ENCODE assay signal across 8 mouse cellular contexts in genomic region chrX:48462297-48462696, GRCm38 (mm10). TPM values are rescaled to one million over a fixed set of nuclear protein-coding genes. Genes with fewer than 3 reads are reported as not detected.
DNase-seq lines count a peak whose midpoint lies in the region; ATAC-seq and TF ChIP-seq lines count a peak whose summit lies in the region.

No protein-coding gene starts in this region.

- H3K4me1 ChIP-seq in kidney, postnatal 0 days (replicated peaks; ENCODE audit: insufficient read depth, low read length) = no peaks in the 10 kb centered on the region
- no peaks in the 10 kb centered on the region for H3K4me1 ChIP-seq in kidney, adult 2 months (ENCODE audit: control insufficient read depth, insufficient read depth, low read length)
- no peaks in the 10 kb centered on the region for H3K4me1 ChIP-seq in embryonic facial prominence, embryonic 12.5 days
- no peaks in the 10 kb centered on the region for H3K4me1 ChIP-seq in intestine, embryonic 16.5 days (ENCODE audit: control insufficient read depth, insufficient read depth, low read length)
- 0 out of 2 replicates have a peak, but pooled peaks cover 5% of the 10 kb centered on the region for H3K4me1 ChIP-seq in neural tube, embryonic 13.5 days (replicated peaks)

- H3K4me2 ChIP-seq in kidney, postnatal 0 days (ENCODE audit: low read length) = peak overlapping the region; percentile 61
- peak overlapping the region; percentile 56 for H3K4me2 ChIP-seq in embryonic facial prominence, embryonic 12.5 days (replicated peaks)
- peak overlapping the region; percentile 64 for H3K4me2 ChIP-seq in intestine, embryonic 16.5 days (ENCODE audit: low read depth, low read length)
- H3K4me2 ChIP-seq in neural tube, embryonic 13.5 days = peak overlapping the region; percentile 62

- H3K27ac ChIP-seq in kidney, postnatal 0 days = no peak overlapping the region
- no peak overlapping the region for H3K27ac ChIP-seq in kidney, adult 2 months (ENCODE audit: insufficient read depth, low read depth, low read length)
- no peak overlapping the region for H3K27ac ChIP-seq in embryonic facial prominence, embryonic 12.5 days
- H3K27ac ChIP-seq in intestine, embryonic 16.5 days (ENCODE audit: low read length) = no peak overlapping the region
- no peak overlapping the region for H3K27ac ChIP-seq in neural tube, embryonic 13.5 days (replicated peaks)

- no peak for TF ChIP-seq CTCF in kidney, postnatal 0 days (IDR thresholded peaks at IDR 0.05; ENCODE audit: low read depth)
- TF ChIP-seq CTCF in kidney, adult 2 months (conservative IDR thresholded peaks at IDR 0.05; ENCODE audit: insufficient read depth, insufficient read length, low read depth, low read length) = no peak

- H3K9ac ChIP-seq in kidney, postnatal 0 days (ENCODE audit: low read depth, low read length) = no peak overlapping the region
- no peak overlapping the region for H3K9ac ChIP-seq in embryonic facial prominence, embryonic 12.5 days
- peak overlapping the region; percentile 78 for H3K9ac ChIP-seq in intestine, embryonic 16.5 days (ENCODE audit: low read depth, low read length)
- no peak overlapping the region for H3K9ac ChIP-seq in neural tube, embryonic 13.5 days

- no peaks in the 10 kb centered on the region for H3K9me3 ChIP-seq in kidney, postnatal 0 days (replicated peaks; ENCODE audit: low read length)
- H3K9me3 ChIP-seq in embryonic facial prominence, embryonic 12.5 days = no peaks in the 10 kb centered on the region
- H3K9me3 ChIP-seq in intestine, embryonic 16.5 days (ENCODE audit: control insufficient read depth, low read length) = no peaks in the 10 kb centered on the region
- no peaks in the 10 kb centered on the region for H3K9me3 ChIP-seq in neural tube, embryonic 13.5 days

- H3K36me3 ChIP-seq in kidney, postnatal 0 days (ENCODE audit: insufficient read depth, low read length) = no peaks in the 10 kb centered on the region
- H3K36me3 ChIP-seq in kidney, adult 2 months (ENCODE audit: control insufficient read depth, insufficient read depth, low read length) = no peaks in the 10 kb centered on the region
- no peaks in the 10 kb centered on the region for H3K36me3 ChIP-seq in embryonic facial prominence, embryonic 12.5 days
- no peaks in the 10 kb centered on the region for H3K36me3 ChIP-seq in intestine, embryonic 16.5 days (ENCODE audit: control insufficient read depth, insufficient read depth, low read length)
- H3K36me3 ChIP-seq in neural tube, embryonic 13.5 days = no peaks in the 10 kb centered on the region

- no peak for TF ChIP-seq POLR2A in kidney, adult 2 months (IDR thresholded peaks at IDR 0.05; ENCODE audit: low read depth, low read length)

- no peaks in the 10 kb centered on the region for H3K27me3 ChIP-seq in kidney, postnatal 0 days (ENCODE audit: insufficient read depth, low read length)
- no peaks in the 10 kb centered on the region for H3K27me3 ChIP-seq in kidney, adult 2 months (replicated peaks; ENCODE audit: control insufficient read depth, insufficient read depth, low read length)
- H3K27me3 ChIP-seq in embryonic facial prominence, embryonic 12.5 days = no peaks in the 10 kb centered on the region
- H3K27me3 ChIP-seq in intestine, embryonic 16.5 days (replicated peaks; ENCODE audit: control insufficient read depth, insufficient read depth, low read length) = no peaks in the 10 kb centered on the region
- H3K27me3 ChIP-seq in neural tube, embryonic 13.5 days = no peaks in the 10 kb centered on the region

- 0 out of 2 replicates have a peak overlapping the region, but pooled peaks have one; percentile 29 for H3K4me3 ChIP-seq in kidney, postnatal 0 days (replicated peaks; ENCODE audit: low read depth, low read length)
- no peak overlapping the region for H3K4me3 ChIP-seq in kidney, adult 2 months (ENCODE audit: insufficient read depth, low read depth, low read length)
- peak overlapping the region; percentile 32 for H3K4me3 ChIP-seq in embryonic facial prominence, embryonic 12.5 days
- peak overlapping the region; percentile 49 for H3K4me3 ChIP-seq in intestine, embryonic 16.5 days (ENCODE audit: low read length)
- peak overlapping the region; percentile 34 for H3K4me3 ChIP-seq in neural tube, embryonic 13.5 days

- DNase-seq in kidney, postnatal 0 days (ENCODE audit: low spot score) = no peak
- no peak for DNase-seq in kidney, adult 2 months
- no peak for DNase-seq in left cerebral cortex, adult 18-20 months (ENCODE audit: low spot score in 2 of 2)
- no peak for DNase-seq in cerebellum, adult 11-12 months
- no peak for DNase-seq in spleen, postnatal 36 days (ENCODE audit: low spot score in 2 of 2)

- ATAC-seq in kidney, postnatal 0 days (replicated peaks; ENCODE audit: low FRiP score, low read depth) = peak; percentile 21; the same call in 1 of the 2 replicates
- ATAC-seq in embryonic facial prominence, embryonic 12.5 days (ENCODE audit: insufficient number of reproducible peaks, insufficient read depth, low FRiP score, low TSS enrichment) = no peak
- ATAC-seq in intestine, embryonic 16.5 days = no peak
- 0 out of 2 replicates have a peak, but pooled peaks have one; percentile 32 for ATAC-seq in neural tube, embryonic 13.5 days (ENCODE audit: low read depth)

- 36% methylated on average over 4 of the region's 4 CpGs for WGBS in kidney, postnatal 0 days
- WGBS in kidney, adult 2 months = 37% methylated on average over 4 of the region's 4 CpGs
- WGBS in embryonic facial prominence, embryonic 12.5 days = 26% methylated on average over 4 of the region's 4 CpGs
- 41% methylated on average over 4 of the region's 4 CpGs for WGBS in intestine, embryonic 16.5 days
- WGBS in neural tube, embryonic 13.5 days = 28% methylated on average over 4 of the region's 4 CpGs

RNA-seq across cellular contexts. Expression of gene Elf4, which starts 0.6 kb away (rescaled TPM):
- polyA plus RNA-seq in kidney, postnatal 0 days (2015; fragmentation: Nextera tagmentation; extraction: Ambion mirVana) = 2.2 and 2.4 TPM in 2 replicates
- 3.6 and 5.3 TPM in 2 replicates for polyA plus RNA-seq in kidney, adult 2 months (2012; rRNA removed)
- polyA plus RNA-seq in embryonic facial prominence, embryonic 12.5 days (2016; fragmentation: Nextera tagmentation; extraction: Ambion mirVana) = 3.2 and 4.0 TPM in 2 replicates
- 11.8 and 15.5 TPM in 2 replicates for polyA plus RNA-seq in intestine, embryonic 16.5 days (2015; fragmentation: Nextera tagmentation; extraction: Ambion mirVana)
- 0.85 and 0.92 TPM in 2 replicates for polyA plus RNA-seq in neural tube, embryonic 13.5 days (2015; fragmentation: Nextera tagmentation; extraction: Ambion mirVana)
- 1 to 10 TPM; 1.0 to 1.1 TPM for total RNA-seq in left cerebral cortex, adult 18-20 months (2021)

RNA-seq across cellular contexts. Expression of gene Aifm1, which starts 51.1 kb away (rescaled TPM):
- 100 and 107 TPM in 2 replicates for polyA plus RNA-seq in kidney, postnatal 0 days (2015; fragmentation: Nextera tagmentation; extraction: Ambion mirVana)
- 49.5 and 69.9 TPM in 2 replicates for polyA plus RNA-seq in kidney, adult 2 months (2012; rRNA removed)
- 75.0 and 79.3 TPM in 2 replicates for polyA plus RNA-seq in embryonic facial prominence, embryonic 12.5 days (2016; fragmentation: Nextera tagmentation; extraction: Ambion mirVana)
- polyA plus RNA-seq in intestine, embryonic 16.5 days (2015; fragmentation: Nextera tagmentation; extraction: Ambion mirVana) = 114 and 115 TPM in 2 replicates
- 44.1 and 51.9 TPM in 2 replicates for polyA plus RNA-seq in neural tube, embryonic 13.5 days (2015; fragmentation: Nextera tagmentation; extraction: Ambion mirVana)
- 10 to 100 TPM; 23.1 to 28.4 TPM for total RNA-seq in left cerebral cortex, adult 18-20 months (2021)

RNA-seq across cellular contexts. Expression of gene Rab33a, which starts 56.8 kb away (rescaled TPM):
- polyA plus RNA-seq in kidney, postnatal 0 days (2015; fragmentation: Nextera tagmentation; extraction: Ambion mirVana) = 0.87 and 1.4 TPM in 2 replicates
- polyA plus RNA-seq in kidney, adult 2 months (2012; rRNA removed) = 0.19 and 0.43 TPM in 2 replicates
- 11.0 and 12.0 TPM in 2 replicates for polyA plus RNA-seq in embryonic facial prominence, embryonic 12.5 days (2016; fragmentation: Nextera tagmentation; extraction: Ambion mirVana)
- polyA plus RNA-seq in intestine, embryonic 16.5 days (2015; fragmentation: Nextera tagmentation; extraction: Ambion mirVana) = 3.9 and 4.8 TPM in 2 replicates
- 81.3 and 89.1 TPM in 2 replicates for polyA plus RNA-seq in neural tube, embryonic 13.5 days (2015; fragmentation: Nextera tagmentation; extraction: Ambion mirVana)
- total RNA-seq in left cerebral cortex, adult 18-20 months (2021) = 10 to 100 TPM; 26.6 to 31.8 TPM

Comparison
In these comparisons a context has a peak if more than half of its experiments do, and no peak if none do; other contexts are left out.
1. ATAC-seq: peak in kidney, postnatal 0 days (single experiment) and neural tube, embryonic 13.5 days (single experiment); none in embryonic facial prominence, embryonic 12.5 days (single experiment) and intestine, embryonic 16.5 days (single experiment).
2. Peak in every context shown above with its lines, with median percentiles within 50 percentile points of each other: H3K4me2 ChIP-seq.